Mouse (Mus musculus): ENCODE data around the gene Mnt.

The Mnt gene

GRCm38 (mm10) chr11:74832503-74833143 is 1.9 kb downstream of the Mnt start:
- DNase-seq, result peak; percentile 98

DNA sequence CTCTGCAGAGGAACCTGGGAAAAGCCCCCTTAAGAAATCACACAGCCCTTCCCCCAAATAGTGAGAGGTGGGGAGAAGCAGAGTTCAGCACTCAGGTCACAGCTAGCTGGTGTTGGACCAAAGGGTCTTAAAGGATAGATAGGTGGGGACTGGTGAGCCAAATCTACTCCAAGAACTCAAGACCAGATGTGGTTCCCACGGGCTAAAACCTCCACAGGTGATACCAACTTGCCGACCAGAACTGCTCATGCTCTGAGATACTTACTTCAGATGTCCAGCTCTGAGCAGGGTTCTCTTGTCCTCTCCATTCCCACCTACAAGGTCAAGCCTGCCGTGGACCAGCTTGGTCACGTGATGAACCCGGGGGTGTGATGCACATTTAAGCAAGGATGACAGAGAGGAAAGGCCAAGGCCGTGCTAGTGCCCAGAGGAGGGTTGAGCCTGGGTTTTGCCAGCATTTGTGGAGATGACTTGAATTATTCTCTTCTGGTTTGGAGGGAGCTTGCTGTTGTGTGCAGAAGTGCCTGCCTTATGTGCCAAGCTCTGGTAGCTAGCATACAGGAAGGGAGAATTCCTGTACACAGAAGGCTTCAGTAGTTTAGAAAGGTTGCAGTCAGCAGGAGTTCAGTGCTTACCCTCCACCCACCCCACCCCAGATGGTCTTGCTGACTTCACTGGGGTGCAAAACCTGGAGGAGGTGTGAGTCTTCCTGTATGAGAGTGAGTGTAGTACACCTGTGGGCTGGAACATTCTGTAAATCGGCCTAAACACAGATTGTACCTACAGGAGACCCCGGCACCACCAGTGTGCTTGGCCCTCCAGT is 3.0 kb downstream of the Mnt start:
- DNase-seq, result peak; percentile 94

- no peak for DNase-seq
These were observed 3.6 kb downstream of the Mnt start for GRCm38 (mm10) chr11:74834359-74834638.

GRCm38 (mm10) chr11:74834650-74835277 is 4.0 kb downstream of the Mnt start:
- peak; percentile 91 for DNase-seq

DNA sequence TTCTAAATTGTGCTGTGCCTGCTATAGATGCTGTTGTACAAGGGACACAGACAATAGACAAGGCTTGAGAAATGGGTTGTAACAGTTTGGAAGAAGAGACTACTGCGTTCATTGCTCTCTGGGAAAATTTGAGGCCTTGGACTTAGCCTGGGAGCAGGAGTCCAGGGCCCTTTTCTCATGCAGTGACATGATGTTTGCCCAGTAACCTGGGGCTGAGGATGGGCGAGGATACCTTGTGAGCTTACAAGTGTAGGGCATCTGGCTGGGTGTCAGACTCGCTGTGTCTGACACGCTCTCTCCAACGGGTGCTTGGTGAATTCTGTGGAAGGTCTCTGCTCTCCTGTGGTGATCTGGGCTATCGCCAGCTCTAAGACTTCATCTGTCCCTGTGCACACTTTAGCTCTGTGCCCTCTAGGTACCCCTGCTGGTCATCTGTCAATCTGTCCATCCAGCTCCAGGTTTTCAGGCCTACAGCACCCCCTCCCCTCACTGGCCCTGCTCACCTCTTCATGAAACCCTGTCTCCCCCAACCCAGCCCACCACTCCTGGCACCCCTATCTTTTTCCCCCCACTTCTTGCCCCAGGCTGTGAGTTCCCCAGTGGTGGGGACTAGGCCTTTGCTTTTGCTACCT is 5.0 kb downstream of the Mnt start:
- peak; percentile 92 for DNase-seq

GRCm38 (mm10) chr11:74836225-74837055 is 5.7 kb downstream of the Mnt start:
- peak; percentile 95 for DNase-seq

GRCm38 (mm10) chr11:74837056-74837693 is 6.5 kb downstream of the Mnt start:
- DNase-seq, result no peak

- DNase-seq, result peak; percentile 100
These were observed 7.1 kb downstream of the Mnt start for GRCm38 (mm10) chr11:74837694-74838431.

DNA sequence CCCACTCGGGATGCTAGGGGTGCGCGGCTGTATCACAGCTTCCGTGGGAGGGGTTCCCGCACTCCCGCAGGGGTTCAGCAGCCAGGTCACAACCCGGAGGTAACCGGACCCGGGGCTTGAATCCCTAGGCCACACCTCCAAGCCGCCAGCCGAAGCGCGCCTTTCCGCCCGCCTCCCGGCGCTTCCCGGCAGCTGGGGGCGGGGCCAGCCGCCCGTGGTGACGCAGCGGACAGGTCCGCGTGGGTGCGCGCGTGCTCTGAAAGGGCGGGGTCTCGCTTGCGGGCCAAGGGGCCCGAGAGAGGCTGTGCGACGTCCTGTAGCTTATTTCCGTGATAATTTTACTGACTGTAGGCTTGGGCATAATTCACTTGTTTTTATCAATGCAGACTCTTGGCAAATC is 7.7 kb downstream of the Mnt start:
- peak; percentile 100 for DNase-seq

DNA sequence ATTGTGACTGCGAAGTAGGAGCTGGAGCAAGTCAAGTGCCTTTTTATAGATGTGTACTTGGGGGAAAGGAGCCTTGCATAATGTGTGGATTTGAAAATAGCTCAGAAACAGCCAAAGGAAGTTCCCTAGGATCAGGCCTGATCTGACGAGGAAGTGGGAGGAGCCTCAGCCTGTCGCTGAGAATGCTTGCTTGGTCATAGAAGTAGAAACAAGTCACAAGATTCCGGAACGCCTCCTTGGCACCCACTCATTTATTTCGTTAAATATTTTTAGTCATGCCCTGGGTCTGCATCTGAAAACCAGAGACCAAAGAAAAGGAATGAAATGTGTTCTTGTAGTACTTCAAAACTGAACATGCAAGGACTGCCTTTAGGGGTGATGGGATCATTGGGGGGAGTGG is 8.3 kb downstream of the Mnt start:
- DNase-seq, result peak; percentile 99

- peak; percentile 92 for DNase-seq
These were observed 9.4 kb downstream of the Mnt start for GRCm38 (mm10) chr11:74839860-74840715.

DNA sequence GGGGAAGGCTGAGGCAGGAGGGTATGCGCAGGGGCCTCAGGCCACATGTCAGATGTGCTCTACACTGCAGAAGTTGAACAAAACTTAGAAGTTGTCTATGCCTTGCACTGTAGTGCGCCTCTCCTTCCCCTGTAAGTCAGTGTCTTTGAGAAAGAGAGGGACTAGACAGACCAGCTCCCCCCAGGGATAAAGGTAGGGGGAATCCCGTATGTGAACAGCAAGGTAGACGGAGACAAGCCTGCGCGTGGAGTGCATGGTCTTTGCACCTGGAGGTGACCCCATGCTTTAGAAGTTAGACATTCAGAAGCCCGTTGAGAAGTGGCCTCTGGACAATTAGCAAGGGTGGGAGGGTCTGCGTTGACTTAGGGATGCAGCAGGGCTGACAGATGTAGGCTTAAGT is 10.0 kb downstream of the Mnt start:
- no peak for DNase-seq

DNA sequence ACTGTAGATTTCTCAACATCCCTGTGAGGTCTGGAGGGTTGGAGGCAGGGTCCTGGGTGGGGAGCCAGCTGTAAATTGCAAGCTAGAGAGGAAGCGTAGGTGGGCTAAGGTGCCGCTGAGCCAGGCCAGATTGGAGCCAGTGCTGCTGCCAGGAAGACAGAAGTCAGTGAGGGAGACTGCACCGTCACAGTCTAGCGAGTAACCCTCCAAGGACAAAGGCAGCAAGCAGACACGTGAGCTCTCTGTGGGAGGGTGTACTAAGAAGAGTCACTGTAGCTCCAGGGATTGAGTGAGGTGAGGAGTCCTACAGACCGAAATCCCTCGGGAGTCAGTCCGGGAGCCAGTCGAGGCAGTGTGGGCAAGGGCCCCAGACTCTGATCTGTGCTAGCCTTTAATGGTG is 10.6 kb downstream of the Mnt start:
- peak; percentile 93 for DNase-seq

DNA sequence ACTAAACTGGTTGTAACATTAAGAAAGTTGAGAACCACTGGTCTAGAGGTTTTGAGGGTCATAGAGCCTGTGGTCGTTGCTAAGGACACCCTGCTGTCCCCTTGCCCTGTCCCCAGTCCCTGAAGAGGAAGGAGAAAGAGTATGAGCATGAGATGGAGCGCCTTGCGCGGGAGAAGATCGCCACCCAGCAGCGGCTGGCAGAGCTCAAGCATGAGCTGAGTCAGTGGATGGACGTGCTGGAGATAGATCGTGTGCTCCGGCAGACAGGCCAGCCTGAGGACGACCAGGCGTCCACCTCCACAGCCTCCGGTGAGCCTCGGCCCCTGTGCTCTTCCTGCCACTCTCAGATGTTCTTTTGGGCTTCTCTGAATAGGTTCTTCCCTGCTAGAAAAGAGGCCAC is 11.3 kb downstream of the Mnt start:
- no peak for DNase-seq

DNA sequence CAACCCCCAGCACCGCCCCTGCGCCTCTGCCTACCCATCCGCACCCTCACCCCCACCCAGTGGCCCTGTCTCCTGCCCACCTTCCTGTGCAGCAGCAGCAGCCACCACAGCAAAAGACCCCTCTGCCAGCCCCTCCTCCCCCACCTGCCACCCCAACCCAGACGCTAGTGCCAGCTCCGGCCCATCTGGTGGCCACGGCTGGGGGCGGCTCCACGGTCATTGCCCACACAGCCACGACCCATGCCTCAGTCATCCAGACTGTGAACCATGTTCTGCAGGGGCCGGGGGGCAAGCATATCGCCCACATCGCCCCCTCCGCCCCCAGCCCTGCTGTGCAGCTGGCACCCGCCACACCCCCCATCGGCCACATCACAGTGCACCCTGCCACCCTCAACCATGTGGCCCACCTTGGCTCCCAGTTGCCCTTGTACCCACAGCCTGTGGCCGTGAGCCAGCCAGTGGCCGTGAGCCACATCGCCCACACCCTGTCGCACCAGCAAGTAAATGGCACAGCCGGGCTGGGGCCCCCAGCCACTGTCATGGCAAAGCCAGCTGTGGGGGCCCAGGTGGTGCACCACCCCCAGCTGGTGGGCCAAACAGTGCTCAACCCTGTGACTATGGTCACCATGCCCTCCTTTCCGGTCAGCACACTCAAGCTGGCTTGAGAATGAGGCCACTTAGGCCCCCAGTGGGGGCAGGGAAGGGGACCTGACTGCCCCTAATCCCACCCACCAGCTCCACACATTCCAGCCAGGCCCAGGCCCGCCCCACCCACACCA is 12.1 kb downstream of the Mnt start:
- peak; percentile 93 for DNase-seq

DNA sequence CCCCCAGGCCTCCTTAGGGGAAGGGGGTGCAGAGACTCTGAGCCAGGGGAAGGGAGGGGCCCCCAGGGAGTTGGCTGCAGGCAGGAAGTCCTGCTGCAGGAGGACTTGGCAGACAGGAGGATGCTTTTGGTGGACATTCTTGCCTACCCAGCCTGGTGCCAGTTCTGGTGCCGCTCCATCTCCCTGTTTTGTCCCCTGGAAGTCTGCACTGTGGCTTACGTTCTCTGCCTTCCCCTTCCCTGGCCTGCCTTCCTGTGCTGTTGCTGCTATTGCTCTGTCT is 12.7 kb downstream of the Mnt start:
- DNase-seq, result peak; percentile 97

- DNase-seq, result peak; percentile 91
These were observed 13.0 kb downstream of the Mnt start for GRCm38 (mm10) chr11:74843761-74844160.

DNA sequence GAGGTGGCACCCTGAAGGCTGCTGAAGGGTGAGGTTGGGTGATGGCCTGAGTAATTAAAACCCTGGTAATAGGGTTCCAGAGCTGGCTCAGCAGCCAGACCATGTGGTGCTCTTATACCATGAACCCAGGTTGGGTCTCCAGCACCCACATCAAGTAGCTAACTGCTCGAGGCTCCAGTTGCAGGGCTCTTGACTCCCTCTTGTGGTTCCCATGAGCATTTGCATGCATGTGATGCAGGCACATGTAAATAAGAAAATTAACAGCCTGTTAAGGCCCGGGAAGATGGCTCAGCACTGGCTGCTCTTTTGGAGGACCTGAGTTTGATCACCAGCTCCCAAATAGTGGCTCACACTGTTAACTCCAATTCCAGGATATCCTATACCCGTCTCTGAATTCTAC is 15.1 kb downstream of the Mnt start:
- no peak for DNase-seq

- DNase-seq, result peak; percentile 95
These were observed 17.3 kb downstream of the Mnt start for GRCm38 (mm10) chr11:74847919-74848521.

Data from heart, adult 11 months (tissue).